Mouse (Mus musculus) forebrain, embryonic 16.5 days (tissue): ENCODE data around the gene Vdac2. TPM values are rescaled to one million over a fixed set of nuclear protein-coding genes. Genes with fewer than 3 reads are reported as not detected.

Experiments used
- ATAC-seq: fragments of 200-750 bp; cut with Nextera tagmentation; 2 replicates; pipeline ENCODE4 v1.8.0; 2017; ENCODE audit warnings: mild to moderate bottlenecking, moderate library complexity
- H3K27ac ChIP-seq: fragments of 300-500 bp; sonication (generic); 2 replicates; pipeline ENCODE4 v1.5.1; 2014; ENCODE audit warnings: low read length, control low read depth
- H3K27me3 ChIP-seq: fragments of 300-500 bp; sonication (generic); replicated peaks from 2 replicates; pipeline ENCODE4 v1.6.1; 2014; ENCODE audit warnings: low read length; ENCODE audit not compliant: control insufficient read depth, insufficient read depth
- H3K36me3 ChIP-seq: fragments of 300-500 bp; sonication (generic); 2 replicates; pipeline ENCODE4 v1.6.1; 2014; ENCODE audit not compliant: control insufficient read depth, insufficient read depth
- H3K4me1 ChIP-seq: fragments of 300-500 bp; sonication (generic); replicated peaks from 2 replicates; pipeline ENCODE4 v1.6.1; 2014; ENCODE audit warnings: low read length; ENCODE audit not compliant: control insufficient read depth, insufficient read depth
- H3K4me2 ChIP-seq: fragments of 300-500 bp; sonication (generic); 2 replicates; pipeline ENCODE4 v1.6.1; 2014; ENCODE audit warnings: mild to moderate bottlenecking, low read length, control low read depth
- H3K4me3 ChIP-seq: fragments of 300-500 bp; sonication (generic); replicated peaks from 2 replicates; pipeline ENCODE4 v1.5.1; 2014; ENCODE audit warnings: mild to moderate bottlenecking, low read length, control low read depth
- H3K9ac ChIP-seq: fragments of 300-500 bp; sonication (generic); replicated peaks from 2 replicates; pipeline ENCODE4 v1.6.1; 2014; ENCODE audit warnings: low read depth, low read length, control low read depth
- H3K9me3 ChIP-seq: fragments of 300-500 bp; sonication (generic); 2 replicates; pipeline ENCODE4 v1.6.1; 2016; ENCODE audit warnings: low read length; ENCODE audit not compliant: control insufficient read depth
- WGBS: fragments of 180-500 bp; shearing (Covaris S2); extraction: QIAGEN DNeasy Blood & Tissue Kit; methylation state at CpG from one replicate; pipeline ENCODE4 v1.1.7; 2014; 5-methylcytosine and 5-hydroxymethylcytosine counted together
- polyA plus RNA-seq: library from polyadenylated mRNA; unstranded; fragments of >200 nt; fragmentation: Nextera tagmentation; extraction: Ambion mirVana; gene quantifications from 2 replicates; pipeline ENCODE4 v1.2.1, GENCODE M21; 2015

Gene Vdac2
- polyA plus RNA-seq, 1 experiment from 2014 or later, result 249 TPM

- peak overlapping the region; percentile 59 for H3K4me3 ChIP-seq
- peak overlapping the region; percentile 98 for H3K4me2 ChIP-seq
- under 1% methylated on average over 50 of the region's 50 CpGs for WGBS
- no peaks in the 10 kb centered on the region for H3K27me3 ChIP-seq
- H3K9ac ChIP-seq, result peak overlapping the region; percentile 72
- H3K27ac ChIP-seq, result peak overlapping the region; percentile 65
- peaks cover 17% of the 10 kb centered on the region for H3K4me1 ChIP-seq
- H3K36me3 ChIP-seq, result peaks cover 13% of the 10 kb centered on the region
- peak; percentile 66 for ATAC-seq
- H3K9me3 ChIP-seq, result no peaks in the 10 kb centered on the region
Observed at GRCm38 (mm10) chr14:21847381-21848165, 22.5 kb downstream of the Vdac2 start.

GRCm38 (mm10) chr14:21848166-21849154 lies 23.4 kb downstream of the Vdac2 start, which contains the start of gene Comtd1:
Gene Comtd1, minus strand, starts transcription at chr14:21848977.
- H3K9ac ChIP-seq, result peak within 1 kb of the TSS; percentile 72
- H3K9me3 ChIP-seq, result no peaks in the 10 kb centered on the region
- peaks cover 13% of the 10 kb centered on the region for H3K36me3 ChIP-seq
- H3K4me1 ChIP-seq, result peaks cover 17% of the 10 kb centered on the region
- peak within 1 kb of the TSS; percentile 59 for H3K4me3 ChIP-seq
- H3K27me3 ChIP-seq, result no peaks in the 10 kb centered on the region
- H3K27ac ChIP-seq, result peak within 1 kb of the TSS; percentile 65
- H3K4me2 ChIP-seq, result peak within 1 kb of the TSS; percentile 98
- under 1% methylated on average over 51 of the region's 51 CpGs for WGBS
- peak; percentile 73 for ATAC-seq

GRCm38 (mm10) chr14:21849524-21850418 lies 24.7 kb downstream of the Vdac2 start:
- ATAC-seq, result no peak
- Histone ChIP-seq H3K9me3 (no peaks in the 10 kb centered on the region), H3K4me3 (no peak overlapping the region), H3K9ac (no peak overlapping the region), H3K36me3 (peaks cover 5% of the 10 kb centered on the region; the same call in 1 of the 2 replicates), H3K4me1 (peaks cover 25% of the 10 kb centered on the region), H3K27me3 (no peaks in the 10 kb centered on the region), H3K4me2 (no peak overlapping the region), H3K27ac (no peak overlapping the region)
- WGBS, result 91% methylated on average over 13 of the region's 13 CpGs

DNA sequence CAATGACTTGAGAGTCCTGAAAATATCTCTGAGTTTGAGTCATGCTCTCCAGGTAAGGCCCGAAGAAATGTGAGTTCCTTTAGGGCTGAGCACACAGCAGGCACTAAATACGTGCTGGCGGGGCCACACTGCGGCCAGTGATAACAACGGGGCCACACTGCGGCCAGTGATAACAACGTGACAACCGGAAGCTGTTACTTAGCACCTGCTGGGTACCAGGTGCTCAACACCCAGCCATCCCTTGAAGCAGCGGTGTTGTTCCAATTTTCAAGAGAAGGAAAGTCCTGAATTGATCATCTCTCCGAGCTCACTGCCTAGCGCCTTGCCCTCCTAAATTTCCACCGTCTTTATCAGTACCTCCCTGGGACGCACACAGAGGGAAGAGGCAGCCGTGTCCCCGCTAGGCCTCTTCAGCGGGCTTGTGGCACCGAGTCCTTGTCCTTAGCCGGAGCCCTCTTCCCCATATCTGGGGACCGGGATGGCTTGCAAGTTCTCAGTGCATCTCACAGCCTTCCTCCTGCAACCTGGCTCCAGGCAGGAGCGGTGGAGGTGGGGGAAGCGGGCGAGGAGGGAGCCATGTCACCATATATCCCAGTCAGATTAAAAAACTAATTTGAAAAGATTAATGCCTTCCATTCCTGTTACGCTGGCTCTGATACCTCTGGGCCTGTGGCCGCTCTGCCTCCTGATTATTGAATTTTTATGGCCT lies 25.5 kb downstream of the Vdac2 start:
- H3K4me3 ChIP-seq, result no peak overlapping the region
- no peaks in the 10 kb centered on the region for H3K27me3 ChIP-seq
- peaks cover 4% of the 10 kb centered on the region; the same call in 1 of the 2 replicates for H3K36me3 ChIP-seq
- H3K9ac ChIP-seq, result no peak overlapping the region
- 90% methylated on average over 24 of the region's 24 CpGs for whole genome bisulfite sequencing
- no peak for ATAC-seq
- no peaks in the 10 kb centered on the region for H3K9me3 ChIP-seq
- H3K4me2 ChIP-seq, result no peak overlapping the region
- H3K4me1 ChIP-seq, result peaks cover 25% of the 10 kb centered on the region
- no peak overlapping the region for H3K27ac ChIP-seq

DNA sequence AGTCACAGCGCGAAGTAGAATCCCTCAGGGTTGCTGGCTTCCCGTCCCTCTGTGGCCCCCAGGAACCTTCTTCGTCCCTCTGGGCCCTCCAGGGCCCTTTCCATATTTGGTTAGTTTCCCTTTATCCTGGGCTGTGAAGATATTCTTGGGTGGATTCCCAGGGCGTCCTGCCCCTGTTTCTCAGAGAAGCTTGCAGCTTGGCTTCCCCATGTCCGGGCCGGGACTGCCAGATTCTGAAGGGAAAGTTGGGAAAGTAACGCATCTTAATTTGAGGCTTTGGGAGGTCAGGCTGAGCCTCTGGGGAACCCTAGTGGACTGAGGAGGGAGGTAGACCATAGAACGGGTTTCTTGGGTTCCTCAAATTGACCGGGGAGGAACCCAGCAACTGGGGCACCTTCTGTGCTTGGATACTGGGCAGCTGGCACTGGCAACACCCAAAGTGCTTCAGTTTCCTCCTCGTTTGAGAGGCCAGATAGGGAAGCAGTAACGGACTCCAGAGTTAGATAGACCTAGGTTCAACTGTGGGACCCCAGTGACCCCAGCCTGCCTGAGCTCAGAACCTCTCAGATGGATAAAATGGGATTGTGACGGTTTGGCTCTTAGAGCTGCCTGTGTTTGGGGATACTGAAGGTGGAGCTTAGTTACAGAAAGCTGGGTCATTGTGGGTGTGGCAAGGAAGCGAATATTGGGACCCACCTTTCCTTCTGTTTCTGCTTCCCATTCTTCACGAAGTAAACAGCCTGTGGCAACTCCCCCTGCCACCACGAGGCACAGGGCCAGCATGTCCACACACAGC lies 27.2 kb downstream of the Vdac2 start:
- no peak overlapping the region for H3K9ac ChIP-seq
- no peaks in the 10 kb centered on the region for H3K9me3 ChIP-seq
- no peak for ATAC-seq
- no peak overlapping the region for H3K4me3 ChIP-seq
- 81% methylated on average over 16 of the region's 16 CpGs for WGBS
- H3K4me2 ChIP-seq, result no peak overlapping the region
- no peak overlapping the region for H3K27ac ChIP-seq
- peaks cover 21% of the 10 kb centered on the region for H3K4me1 ChIP-seq
- H3K27me3 ChIP-seq, result no peaks in the 10 kb centered on the region
- H3K36me3 ChIP-seq, result no peaks in the 10 kb centered on the region

GRCm38 (mm10) chr14:21853456-21854109 lies 28.5 kb downstream of the Vdac2 start:
- no peak overlapping the region for H3K27ac ChIP-seq
- no peaks in the 10 kb centered on the region for H3K27me3 ChIP-seq
- peaks cover 9% of the 10 kb centered on the region for H3K4me1 ChIP-seq
- H3K36me3 ChIP-seq, result no peaks in the 10 kb centered on the region
- peak overlapping the region; percentile 22; the same call in 1 of the 2 replicates for H3K9ac ChIP-seq
- no peaks in the 10 kb centered on the region for H3K9me3 ChIP-seq
- ATAC-seq, result peak; percentile 57
- WGBS, result 4% methylated on average over 17 of the region's 17 CpGs
- peak overlapping the region; percentile 53 for H3K4me2 ChIP-seq
- H3K4me3 ChIP-seq, result peak overlapping the region; percentile 28

DNA sequence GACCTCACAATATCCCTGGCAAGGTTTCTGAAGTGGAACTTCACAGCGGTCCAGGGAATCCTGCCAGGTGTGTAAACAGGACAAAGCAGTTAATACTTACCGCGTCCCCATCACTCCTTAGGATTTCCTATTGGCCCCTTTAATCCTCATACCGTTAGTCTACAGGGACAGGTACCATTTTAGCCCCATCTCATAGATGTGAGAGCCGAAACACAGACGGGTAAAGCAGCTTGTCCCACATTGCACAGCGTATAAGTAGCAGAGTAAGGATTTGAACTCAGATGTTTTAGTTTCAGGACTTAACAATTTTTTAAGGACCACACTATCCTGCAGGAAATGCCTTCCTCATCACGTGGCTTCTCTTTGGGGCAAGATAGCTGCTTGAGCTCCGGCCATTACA lies 29.2 kb downstream of the Vdac2 start:
- Histone ChIP-seq H3K9me3 (no peaks in the 10 kb centered on the region), H3K36me3 (no peaks in the 10 kb centered on the region), H3K9ac (no peak overlapping the region), H3K27ac (no peak overlapping the region), H3K4me1 (peaks cover 9% of the 10 kb centered on the region), H3K27me3 (no peaks in the 10 kb centered on the region), H3K4me2 (no peak overlapping the region), H3K4me3 (no peak overlapping the region)
- ATAC-seq, result no peak
- WGBS, result 78% methylated on average over 9 of the region's 9 CpGs
